Mouse (Mus musculus) megakaryocyte, embryonic 14.5 days (primary cell): ENCODE results near the gene Gm45521. TPM values are rescaled to one million over a fixed set of nuclear protein-coding genes. Genes with fewer than 3 reads are reported as not detected.

Experiments used
- H3K27me3 ChIP-seq: replicated peaks from 2 replicates; pipeline ENCODE3; 2012; ENCODE audit warnings: inconsistent platforms
- H3K36me3 ChIP-seq: replicated peaks from 2 replicates; pipeline ENCODE3; 2012; ENCODE audit warnings: low read length, inconsistent platforms, mixed read lengths
- H3K4me1 ChIP-seq: 2 replicates; pipeline ENCODE4 v1.6.1; 2012; ENCODE audit warnings: inconsistent platforms
- H3K4me3 ChIP-seq: replicated peaks from 2 replicates; pipeline ENCODE3; 2012; ENCODE audit warnings: moderate library complexity, mild to moderate bottlenecking, inconsistent platforms
- H3K9me3 ChIP-seq: 2 replicates; pipeline ENCODE4 v1.6.1; 2012; ENCODE audit warnings: inconsistent platforms
- FLI1 ChIP-seq: IDR thresholded peaks from 2 replicates; pipeline ENCODE4 v1.6.1; 2012; ENCODE audit warnings: low read length, inconsistent platforms, mixed read lengths
- GATA1 ChIP-seq: IDR thresholded peaks from 3 replicates; pipeline ENCODE4 v1.6.1; 2012; ENCODE audit warnings: mixed read lengths, low read length, inconsistent platforms, borderline replicate concordance
- polyA plus RNA-seq: library from polyadenylated mRNA; stranded (reverse); fragments of >175 nt; gene quantifications from 2 replicates; pipeline ENCODE4 v1.2.3, GENCODE M21; 2012; ENCODE audit warnings: low replicate concordance; ENCODE audit not compliant: insufficient read depth

Gm45521 gene
- not detected in 2 replicates for polyA plus RNA-seq

GRCm38 (mm10) chr14:7957049-7957448 is at the start of gene Gm45521:
TSS of gene Gm45521 (plus strand) at chr14:7957288.
- 0 out of 2 replicates have a peak, but pooled peaks cover 3% of the 10 kb centered on the region for H3K4me1 ChIP-seq
- no peaks in the 10 kb centered on the region for H3K36me3 ChIP-seq
- no peak within 1 kb of the TSS for H3K4me3 ChIP-seq
- no peak for TF ChIP-seq GATA1
- TF ChIP-seq FLI1, result no peak
- H3K9me3 ChIP-seq, result no peaks in the 10 kb centered on the region
- H3K27me3 ChIP-seq, result peaks cover 22% of the 10 kb centered on the region

- Histone ChIP-seq H3K9me3 (no peaks in the 10 kb centered on the region), H3K4me3 (no peak overlapping the region), H3K27me3 (no peaks in the 10 kb centered on the region), H3K36me3 (peaks cover 10% of the 10 kb centered on the region), H3K4me1 (peaks cover 25% of the 10 kb centered on the region)
- TF ChIP-seq FLI1 (no peak), GATA1 (no peak)
Observed at GRCm38 (mm10) chr14:7909472-7909871, 47.6 kb upstream of the Gm45521 start.

- Histone ChIP-seq H3K36me3 (peaks cover 13% of the 10 kb centered on the region), H3K4me1 (peaks cover 40% of the 10 kb centered on the region), H3K4me3 (no peak overlapping the region), H3K27me3 (no peaks in the 10 kb centered on the region), H3K9me3 (no peaks in the 10 kb centered on the region)
- TF ChIP-seq FLI1, result no peak
- no peak for TF ChIP-seq GATA1
Observed at GRCm38 (mm10) chr14:7913842-7914241, 43.2 kb upstream of the Gm45521 start.

- TF ChIP-seq GATA1, result no peak
- no peak for TF ChIP-seq FLI1
- Histone ChIP-seq H3K4me3 (no peak overlapping the region), H3K9me3 (no peaks in the 10 kb centered on the region), H3K27me3 (no peaks in the 10 kb centered on the region), H3K36me3 (peaks cover 13% of the 10 kb centered on the region), H3K4me1 (peaks cover 46% of the 10 kb centered on the region)
Observed at GRCm38 (mm10) chr14:7914461-7914860, 42.6 kb upstream of the Gm45521 start.

GRCm38 (mm10) chr14:7918150-7918991 is 38.7 kb upstream of the Gm45521 start:
- TF ChIP-seq GATA1 (no peak), FLI1 (no peak)
- Histone ChIP-seq H3K4me3 (peak overlapping the region; percentile 36), H3K9me3 (no peaks in the 10 kb centered on the region), H3K27me3 (no peaks in the 10 kb centered on the region), H3K4me1 (peaks cover 43% of the 10 kb centered on the region), H3K36me3 (peaks cover 15% of the 10 kb centered on the region)

GRCm38 (mm10) chr14:7919309-7919708 is 37.8 kb upstream of the Gm45521 start:
- Histone ChIP-seq H3K4me1 (peaks cover 43% of the 10 kb centered on the region), H3K36me3 (peaks cover 19% of the 10 kb centered on the region), H3K27me3 (no peaks in the 10 kb centered on the region), H3K4me3 (no peak overlapping the region), H3K9me3 (peaks cover 4% of the 10 kb centered on the region)
- no peak for TF ChIP-seq GATA1
- TF ChIP-seq FLI1, result no peak

GRCm38 (mm10) chr14:7919921-7920320 is 37.2 kb upstream of the Gm45521 start:
- TF ChIP-seq GATA1, result no peak
- no peak for TF ChIP-seq FLI1
- Histone ChIP-seq H3K27me3 (no peaks in the 10 kb centered on the region), H3K4me1 (peaks cover 41% of the 10 kb centered on the region), H3K36me3 (peaks cover 20% of the 10 kb centered on the region), H3K4me3 (no peak overlapping the region), H3K9me3 (peaks cover 5% of the 10 kb centered on the region)

- TF ChIP-seq GATA1 (no peak), FLI1 (no peak)
- peaks cover 36% of the 10 kb centered on the region for H3K4me1 ChIP-seq
- no peak overlapping the region for H3K4me3 ChIP-seq
- no peaks in the 10 kb centered on the region for H3K27me3 ChIP-seq
- peaks cover 18% of the 10 kb centered on the region for H3K36me3 ChIP-seq
- peaks cover 5% of the 10 kb centered on the region for H3K9me3 ChIP-seq
Observed at GRCm38 (mm10) chr14:7921459-7921858, 35.6 kb upstream of the Gm45521 start.

GRCm38 (mm10) chr14:7923635-7924034 is 33.5 kb upstream of the Gm45521 start:
- TF ChIP-seq GATA1, result no peak
- no peak for TF ChIP-seq FLI1
- no peaks in the 10 kb centered on the region for H3K27me3 ChIP-seq
- peaks cover 30% of the 10 kb centered on the region for H3K4me1 ChIP-seq
- peaks cover 22% of the 10 kb centered on the region for H3K36me3 ChIP-seq
- peaks cover 5% of the 10 kb centered on the region for H3K9me3 ChIP-seq
- H3K4me3 ChIP-seq, result no peak overlapping the region

- TF ChIP-seq FLI1 (no peak), GATA1 (no peak)
- Histone ChIP-seq H3K27me3 (no peaks in the 10 kb centered on the region), H3K4me3 (no peak overlapping the region), H3K4me1 (peaks cover 43% of the 10 kb centered on the region), H3K36me3 (peaks cover 28% of the 10 kb centered on the region), H3K9me3 (peaks cover 5% of the 10 kb centered on the region)
Observed at GRCm38 (mm10) chr14:7928362-7928761, 28.7 kb upstream of the Gm45521 start.

- H3K27me3 ChIP-seq, result no peaks in the 10 kb centered on the region
- peaks cover 30% of the 10 kb centered on the region for H3K36me3 ChIP-seq
- peaks cover 41% of the 10 kb centered on the region for H3K4me1 ChIP-seq
- peak overlapping the region; percentile 62 for H3K4me3 ChIP-seq
- peaks cover 4% of the 10 kb centered on the region for H3K9me3 ChIP-seq
- TF ChIP-seq FLI1, result no peak
- TF ChIP-seq GATA1, result no peak
Observed at GRCm38 (mm10) chr14:7929029-7929428, 28.1 kb upstream of the Gm45521 start.
